Mouse (Mus musculus): Measurements from ENCODE around the gene Bptf. TPM values are rescaled to one million over a fixed set of nuclear protein-coding genes. Genes with fewer than 3 reads are reported as not detected.
"Not testable (repeated sequence)": the region's sequence is repeated elsewhere in the genome, so short reads cannot be mapped to it uniquely, and the experiment has no call there.

Gene Bptf
- polyA plus RNA-seq, 1 experiment from 2014 or later = 36.0 TPM

- ATAC-seq (replicated peaks); H3K4me1 ChIP-seq; H3K36me3 ChIP-seq (replicated peaks); H3K27ac ChIP-seq; H3K9me3 ChIP-seq; H3K4me3 ChIP-seq; H3K4me2 ChIP-seq; H3K27me3 ChIP-seq (replicated peaks); H3K9ac ChIP-seq: not testable (repeated sequence)
- 90% methylated on average over 10 of the region's 10 CpGs for WGBS
These were observed 4.5 kb upstream of the Bptf start for GRCm38 (mm10) chr11:107136458-107136857.

- H3K4me1 ChIP-seq = peaks cover 8% of the 10 kb centered on the region
- no peak overlapping the region for H3K27ac ChIP-seq
- H3K9ac ChIP-seq = no peak overlapping the region
- no peak overlapping the region for H3K4me3 ChIP-seq
- H3K4me2 ChIP-seq = no peak overlapping the region
- no peak for ATAC-seq (replicated peaks)
- H3K36me3 ChIP-seq (replicated peaks) = no peaks in the 10 kb centered on the region
- no peaks in the 10 kb centered on the region for H3K9me3 ChIP-seq
- 48% methylated on average over 3 of the region's 3 CpGs for WGBS
- H3K27me3 ChIP-seq (replicated peaks) = no peaks in the 10 kb centered on the region
These were observed 3.8 kb upstream of the Bptf start for GRCm38 (mm10) chr11:107135741-107136140.

GRCm38 (mm10) chr11:107132426-107132825 is 499 bp upstream of the Bptf start:
- peak overlapping the region; percentile 97 for H3K27ac ChIP-seq
- no peaks in the 10 kb centered on the region for H3K36me3 ChIP-seq (replicated peaks)
- peak overlapping the region; percentile 95 for H3K4me3 ChIP-seq
- under 1% methylated on average over 16 of the region's 16 CpGs for WGBS
- peaks cover 32% of the 10 kb centered on the region for H3K4me1 ChIP-seq
- H3K4me2 ChIP-seq = peak overlapping the region; percentile 92
- H3K9ac ChIP-seq = peak overlapping the region; percentile 56
- peak; percentile 58 for ATAC-seq (replicated peaks)
- H3K9me3 ChIP-seq = no peaks in the 10 kb centered on the region
- no peaks in the 10 kb centered on the region for H3K27me3 ChIP-seq (replicated peaks)

- peak overlapping the region; percentile 97 for H3K27ac ChIP-seq
- peak overlapping the region; percentile 92 for H3K4me2 ChIP-seq
- no peaks in the 10 kb centered on the region for H3K36me3 ChIP-seq (replicated peaks)
- no peaks in the 10 kb centered on the region for H3K27me3 ChIP-seq (replicated peaks)
- peak; percentile 77 for ATAC-seq (replicated peaks)
- no peaks in the 10 kb centered on the region for H3K9me3 ChIP-seq
- H3K4me3 ChIP-seq = peak overlapping the region; percentile 95
- H3K4me1 ChIP-seq = peaks cover 38% of the 10 kb centered on the region
- under 1% methylated on average over 35 of the region's 65 CpGs for WGBS
- H3K9ac ChIP-seq = peak overlapping the region; percentile 94
These were observed 813 bp downstream of the Bptf start for GRCm38 (mm10) chr11:107130879-107131748.

- H3K4me1 ChIP-seq = peaks cover 39% of the 10 kb centered on the region
- peak overlapping the region; percentile 95 for H3K4me3 ChIP-seq
- no peaks in the 10 kb centered on the region for H3K36me3 ChIP-seq (replicated peaks)
- no peak for ATAC-seq (replicated peaks)
- peak overlapping the region; percentile 94 for H3K9ac ChIP-seq
- WGBS = 1% methylated on average over 18 of the region's 18 CpGs
- H3K9me3 ChIP-seq = no peaks in the 10 kb centered on the region
- H3K27ac ChIP-seq = peak overlapping the region; percentile 97
- no peaks in the 10 kb centered on the region for H3K27me3 ChIP-seq (replicated peaks)
- H3K4me2 ChIP-seq = peak overlapping the region; percentile 92
These were observed 1.6 kb downstream of the Bptf start for GRCm38 (mm10) chr11:107130221-107130788.

GRCm38 (mm10) chr11:107129641-107130040 is 2.3 kb downstream of the Bptf start:
- Histone ChIP-seq H3K4me3 (peak overlapping the region; percentile 95), H3K9me3 (no peaks in the 10 kb centered on the region), H3K27ac (no peak overlapping the region), H3K27me3 (replicated peaks) (no peaks in the 10 kb centered on the region), H3K9ac (no peak overlapping the region; the same call in 1 of the 2 replicates), H3K4me1 (peaks cover 44% of the 10 kb centered on the region), H3K36me3 (replicated peaks) (no peaks in the 10 kb centered on the region), H3K4me2 (peak overlapping the region; percentile 92)
- no peak for ATAC-seq (replicated peaks)
- 29% methylated on average over 2 of the region's 2 CpGs for WGBS

- H3K4me3 ChIP-seq; H3K9ac ChIP-seq; H3K27ac ChIP-seq; H3K27me3 ChIP-seq (replicated peaks); H3K36me3 ChIP-seq (replicated peaks); H3K4me2 ChIP-seq; ATAC-seq (replicated peaks); H3K9me3 ChIP-seq: not testable (repeated sequence)
- WGBS = 94% methylated on average over 1 of the region's 2 CpGs
- peaks cover 48% of the 10 kb centered on the region for H3K4me1 ChIP-seq
These were observed 5.2 kb downstream of the Bptf start for GRCm38 (mm10) chr11:107126716-107127115.

- no peak for ATAC-seq (replicated peaks)
- WGBS = 79% methylated on average over 4 of the region's 4 CpGs
- H3K4me2 ChIP-seq = no peak overlapping the region
- no peaks in the 10 kb centered on the region for H3K9me3 ChIP-seq
- no peak overlapping the region for H3K9ac ChIP-seq
- H3K27ac ChIP-seq = no peak overlapping the region
- no peaks in the 10 kb centered on the region for H3K27me3 ChIP-seq (replicated peaks)
- H3K4me1 ChIP-seq = peaks cover 45% of the 10 kb centered on the region
- H3K4me3 ChIP-seq = no peak overlapping the region
- no peaks in the 10 kb centered on the region for H3K36me3 ChIP-seq (replicated peaks)
These were observed 6.9 kb downstream of the Bptf start for GRCm38 (mm10) chr11:107125011-107125410.

GRCm38 (mm10) chr11:107124327-107124731 is 7.6 kb downstream of the Bptf start:
- no peak for ATAC-seq (replicated peaks)
- Histone ChIP-seq H3K27ac (no peak overlapping the region), H3K4me3 (no peak overlapping the region), H3K4me1 (peaks cover 38% of the 10 kb centered on the region), H3K27me3 (replicated peaks) (no peaks in the 10 kb centered on the region), H3K4me2 (no peak overlapping the region), H3K9ac (no peak overlapping the region), H3K9me3 (no peaks in the 10 kb centered on the region), H3K36me3 (replicated peaks) (no peaks in the 10 kb centered on the region)
- WGBS = 33% methylated on average over 7 of the region's 7 CpGs

GRCm38 (mm10) chr11:107117789-107118188 is 14.1 kb downstream of the Bptf start:
- Histone ChIP-seq H3K9me3 (no peaks in the 10 kb centered on the region), H3K4me1 (peaks cover 18% of the 10 kb centered on the region), H3K27me3 (replicated peaks) (no peaks in the 10 kb centered on the region), H3K36me3 (replicated peaks) (no peaks in the 10 kb centered on the region), H3K4me3 (no peak overlapping the region), H3K27ac (no peak overlapping the region), H3K9ac (no peak overlapping the region), H3K4me2 (no peak overlapping the region)
- no peak for ATAC-seq (replicated peaks)
- WGBS = 77% methylated on average over 12 of the region's 12 CpGs

- no peak overlapping the region for H3K4me2 ChIP-seq
- WGBS = 14% methylated on average over 10 of the region's 10 CpGs
- ATAC-seq (replicated peaks) = no peak
These were observed 17.9 kb downstream of the Bptf start for GRCm38 (mm10) chr11:107113881-107114557.

GRCm38 (mm10) chr11:107113112-107113511 is 18.8 kb downstream of the Bptf start:
- peaks cover 24% of the 10 kb centered on the region for H3K4me1 ChIP-seq
- H3K9me3 ChIP-seq = no peaks in the 10 kb centered on the region
- H3K27ac ChIP-seq = no peak overlapping the region
- H3K9ac ChIP-seq = no peak overlapping the region
- ATAC-seq (replicated peaks) = no peak
- no peaks in the 10 kb centered on the region for H3K27me3 ChIP-seq (replicated peaks)
- peaks cover 11% of the 10 kb centered on the region; the same call in 1 of the 2 replicates for H3K36me3 ChIP-seq (replicated peaks)
- H3K4me3 ChIP-seq = no peak overlapping the region
- WGBS = 70% methylated on average over 4 of the region's 4 CpGs
- no peak overlapping the region for H3K4me2 ChIP-seq

More at GRCm38 (mm10) chr11:107113881-107114557, 17.9 kb downstream of the Bptf start:
- Histone ChIP-seq H3K9ac (no peak overlapping the region), H3K27ac (peak overlapping the region; percentile 43; the same call in 1 of the 2 replicates), H3K36me3 (replicated peaks) (peaks cover 11% of the 10 kb centered on the region; the same call in 1 of the 2 replicates), H3K27me3 (replicated peaks) (no peaks in the 10 kb centered on the region), H3K4me1 (peaks cover 23% of the 10 kb centered on the region), H3K4me3 (no peak overlapping the region), H3K9me3 (no peaks in the 10 kb centered on the region)
